Mouse (Mus musculus) cerebellum, adult 11-12 months (tissue): ENCODE results near the gene Zeb2.

Experiments
- DNase-seq: peaks from one replicate; pipeline ENCODE4 v3.0.0; 2022

Zeb2 gene

GRCm38 (mm10) chr2:45060202-45060601 is 57.0 kb downstream of the Zeb2 start:
- no peak for DNase-seq

GRCm38 (mm10) chr2:45059599-45059998 is 57.6 kb downstream of the Zeb2 start:
- DNase-seq, result no peak

- no peak for DNase-seq
Observed at GRCm38 (mm10) chr2:45059010-45059409, 58.2 kb downstream of the Zeb2 start.

- DNase-seq, result no peak
Observed at GRCm38 (mm10) chr2:45058183-45058582, 59.0 kb downstream of the Zeb2 start.

- DNase-seq, result no peak
Observed at GRCm38 (mm10) chr2:45056856-45057562, 60.2 kb downstream of the Zeb2 start.

GRCm38 (mm10) chr2:45055926-45056325 is 61.3 kb downstream of the Zeb2 start:
- DNase-seq, result no peak

- no peak for DNase-seq
Observed at GRCm38 (mm10) chr2:45055034-45055615, 62.1 kb downstream of the Zeb2 start.

GRCm38 (mm10) chr2:45054070-45055025 is 62.8 kb downstream of the Zeb2 start:
- no peak for DNase-seq

GRCm38 (mm10) chr2:45052587-45052986 is 64.6 kb downstream of the Zeb2 start:
- DNase-seq, result no peak

GRCm38 (mm10) chr2:45051321-45051720 is 65.9 kb downstream of the Zeb2 start:
- DNase-seq, result no peak

GRCm38 (mm10) chr2:45049923-45050322 is 67.3 kb downstream of the Zeb2 start:
- no peak for DNase-seq

GRCm38 (mm10) chr2:45049279-45049678 is 67.9 kb downstream of the Zeb2 start:
- DNase-seq, result no peak

- no peak for DNase-seq
Observed at GRCm38 (mm10) chr2:45040706-45041312, 76.4 kb downstream of the Zeb2 start.

- no peak for DNase-seq
Observed at GRCm38 (mm10) chr2:45039503-45039902, 77.7 kb downstream of the Zeb2 start.

- DNase-seq, result no peak
Observed at GRCm38 (mm10) chr2:45028091-45028638, 89.0 kb downstream of the Zeb2 start.

- no peak for DNase-seq
Observed at GRCm38 (mm10) chr2:45017186-45017800, 99.9 kb downstream of the Zeb2 start.

GRCm38 (mm10) chr2:45013325-45013724 is 103.9 kb downstream of the Zeb2 start:
- no peak for DNase-seq

GRCm38 (mm10) chr2:45012676-45013075 is 104.5 kb downstream of the Zeb2 start:
- DNase-seq, result no peak

- DNase-seq, result no peak
Observed at GRCm38 (mm10) chr2:45010701-45011100, 106.5 kb downstream of the Zeb2 start.

GRCm38 (mm10) chr2:44999906-45000305 is 117.3 kb downstream of the Zeb2 start:
- no peak for DNase-seq

- no peak for DNase-seq
Observed at GRCm38 (mm10) chr2:44998710-44999109, 118.5 kb downstream of the Zeb2 start.

- no peak for DNase-seq
Observed at GRCm38 (mm10) chr2:44981646-44982045, 135.5 kb downstream of the Zeb2 start.
